Mouse (Mus musculus) MEL (cell line): ENCODE results near the gene Rgma. TPM values are rescaled to one million over a fixed set of nuclear protein-coding genes. Genes with fewer than 3 reads are reported as not detected.

Experiments
- DNase-seq: peaks from one replicate; pipeline ENCODE4 v3.0.0; 2011; ENCODE audit warnings: low read depth, low spot score
- H3K27ac ChIP-seq: 2 replicates; pipeline ENCODE4 v1.5.1; 2012; ENCODE audit warnings: low read depth, mild to moderate bottlenecking, control low read depth, low read length, moderate library complexity; ENCODE audit not compliant: control insufficient read depth
- H3K27me3 ChIP-seq, 2 experiments: fragments of 150-350 bp in 1 of 2; sonication (generic) in 1 of 2; 2 replicates each; pipeline ENCODE4 v1.6.1; 2012; ENCODE audit warnings: low read length in 2 of 2, mild to moderate bottlenecking in 2 of 2, improper control_type of control experiment in 1 of 2, moderate library complexity in 1 of 2; ENCODE audit not compliant: insufficient read depth in 2 of 2, control insufficient read depth in 1 of 2
- H3K36me3 ChIP-seq, 2 experiments: 2 replicates each; pipeline ENCODE4 v1.6.1; 2012 to 2014; ENCODE audit warnings: low read length in 2 of 2, improper control_type of control experiment in 1 of 2, inconsistent platforms in 1 of 2, mild to moderate bottlenecking in 1 of 2; ENCODE audit not compliant: insufficient read depth in 2 of 2, control insufficient read depth in 1 of 2
- H3K4me1 ChIP-seq, 2 experiments: fragments of 150-350 bp in 1 of 2; sonication (generic) in 1 of 2; 2 replicates each; pipeline ENCODE4 v1.6.1; 2012; ENCODE audit warnings: low read length in 2 of 2, improper control_type of control experiment in 1 of 2, mild to moderate bottlenecking in 1 of 2; ENCODE audit not compliant: insufficient read depth in 2 of 2, control insufficient read depth in 1 of 2
- H3K4me3 ChIP-seq, 2 experiments: fragments of 150-350 bp in 1 of 2; sonication (generic) in 1 of 2; 2 replicates each; pipeline ENCODE4 v1.5.1; 2012; ENCODE audit warnings: low read depth in 2 of 2, low read length in 2 of 2, mild to moderate bottlenecking in 2 of 2, moderate library complexity in 2 of 2, control low read depth in 1 of 2, improper control_type of control experiment in 1 of 2; ENCODE audit not compliant: control insufficient read depth in 1 of 2, insufficient read depth in 1 of 2
- H3K79me2 ChIP-seq: 2 replicates; pipeline ENCODE4 v1.6.1; 2012; ENCODE audit warnings: mild to moderate bottlenecking, low read length, moderate library complexity; ENCODE audit not compliant: control insufficient read depth, poor library complexity, insufficient read depth
- H3K9ac ChIP-seq: 2 replicates; pipeline ENCODE4 v1.6.1; 2012; ENCODE audit warnings: low read depth, mild to moderate bottlenecking, control low read depth, low read length, moderate library complexity; ENCODE audit not compliant: control insufficient read depth, poor library complexity, severe bottlenecking
- H3K9me3 ChIP-seq: fragments of 150-350 bp; sonication (generic); replicated peaks from 2 replicates; pipeline ENCODE4 v1.6.1; 2012; ENCODE audit warnings: mild to moderate bottlenecking, low read length, improper control_type of control experiment, moderate library complexity; ENCODE audit not compliant: insufficient read depth
- CHD1 ChIP-seq: IDR thresholded peaks from 2 replicates; pipeline ENCODE4 v1.6.1; 2012; ENCODE audit warnings: low read depth, mild to moderate bottlenecking, inconsistent platforms, low read length, improper control_type of control experiment
- CHD2 ChIP-seq: IDR thresholded peaks from 2 replicates; pipeline ENCODE4 v1.6.1; 2011; ENCODE audit warnings: low read length, improper control_type of control experiment
- CTCF ChIP-seq, 3 experiments: IDR thresholded peaks in 2 of 3; conservative IDR thresholded peaks in 1 of 3; 2 replicates each; pipeline ENCODE4 v1.5.1; 2011 to 2012; ENCODE audit warnings: low read length in 3 of 3, low read depth in 2 of 3, mild to moderate bottlenecking in 2 of 3, improper control_type of control experiment in 1 of 3, inconsistent platforms in 1 of 3, mixed read lengths in 1 of 3, moderate library complexity in 1 of 3; ENCODE audit not compliant: control insufficient read depth in 1 of 3, insufficient read depth in 1 of 3, poor library complexity in 1 of 3, severe bottlenecking in 1 of 3
- GABPA ChIP-seq: IDR thresholded peaks from 2 replicates; pipeline ENCODE4 v1.6.1; 2012; ENCODE audit warnings: low read depth, mild to moderate bottlenecking, inconsistent platforms, low read length, improper control_type of control experiment, moderate library complexity
- HCFC1 ChIP-seq: IDR thresholded peaks from 2 replicates; pipeline ENCODE4 v1.6.1; 2012; ENCODE audit warnings: low read depth, mild to moderate bottlenecking, inconsistent platforms, low read length, improper control_type of control experiment, moderate library complexity
- MAFK ChIP-seq: IDR thresholded peaks from 2 replicates; pipeline ENCODE4 v1.6.1; 2011; ENCODE audit warnings: low read depth, mild to moderate bottlenecking, low read length, improper control_type of control experiment, borderline replicate concordance
- MAZ ChIP-seq: IDR thresholded peaks from 2 replicates; pipeline ENCODE4 v1.6.1; 2012; ENCODE audit warnings: low read depth, mild to moderate bottlenecking, inconsistent platforms, low read length, improper control_type of control experiment
- MXI1 ChIP-seq: IDR thresholded peaks from 2 replicates; pipeline ENCODE4 v1.6.1; 2011; ENCODE audit warnings: mild to moderate bottlenecking, low read depth, low read length, improper control_type of control experiment
- NELFE ChIP-seq: IDR thresholded peaks from 2 replicates; pipeline ENCODE4 v1.6.1; 2011; ENCODE audit warnings: low read depth, low read length, improper control_type of control experiment
- POLR2A ChIP-seq, 2 experiments: IDR thresholded peaks; 2 replicates each; pipeline ENCODE4 v1.6.1; 2011 to 2012; ENCODE audit warnings: low read length in 2 of 2, mild to moderate bottlenecking in 2 of 2, control low read depth in 1 of 2, improper control_type of control experiment in 1 of 2, low read depth in 1 of 2, moderate library complexity in 1 of 2; ENCODE audit not compliant: control insufficient read depth in 1 of 2, insufficient read depth in 1 of 2, poor library complexity in 1 of 2
- POLR2AphosphoS2 ChIP-seq: IDR thresholded peaks from 2 replicates; pipeline ENCODE4 v1.6.1; 2011; ENCODE audit warnings: low read length, improper control_type of control experiment
- POLR2AphosphoS5 ChIP-seq: IDR thresholded peaks from 2 replicates; pipeline ENCODE4 v1.6.1; 2012; ENCODE audit warnings: low read depth, borderline replicate concordance, mild to moderate bottlenecking, inconsistent platforms, low read length, moderate library complexity, mixed read lengths
- SIN3A ChIP-seq: IDR thresholded peaks from 2 replicates; pipeline ENCODE4 v1.6.1; 2012; ENCODE audit warnings: low read length, improper control_type of control experiment, inconsistent platforms
- TBP ChIP-seq: IDR thresholded peaks from 2 replicates; pipeline ENCODE4 v1.8.0; 2011; ENCODE audit warnings: low read depth, low read length, improper control_type of control experiment
- ZMIZ1 ChIP-seq: IDR thresholded peaks from 2 replicates; pipeline ENCODE4 v1.6.1; 2012; ENCODE audit warnings: low read depth, mild to moderate bottlenecking, inconsistent platforms, low read length, improper control_type of control experiment, moderate library complexity
- ZNF384 ChIP-seq: IDR thresholded peaks from 2 replicates; pipeline ENCODE4 v1.6.1; 2012; ENCODE audit warnings: low read depth, mild to moderate bottlenecking, inconsistent platforms, low read length, improper control_type of control experiment
- polyA plus RNA-seq, 2 experiments: library from polyadenylated mRNA; stranded (reverse) in 1 of 2; unstranded in 1 of 2; fragments of >175 nt in 1 of 2; fragments of >200 nt in 1 of 2; gene quantifications; 2 replicates each; pipeline versions ENCODE4 v1.2.1 to v1.2.4; 2012; ENCODE audit warnings: low replicate concordance in 2 of 2, low read depth in 1 of 2; ENCODE audit not compliant: insufficient read length in 2 of 2, insufficient read depth in 1 of 2, missing spikeins in 1 of 2
- total RNA-seq: library from RNA; depleted of rRNA; stranded (reverse); fragments of 300-350 nt; gene quantifications from 2 replicates; pipeline ENCODE4 v1.2.3, GENCODE M21; 2012; rRNA removed

The Rgma gene
- total RNA-seq, result not detected in 2 replicates
- not detected for polyA plus RNA-seq

DNA sequence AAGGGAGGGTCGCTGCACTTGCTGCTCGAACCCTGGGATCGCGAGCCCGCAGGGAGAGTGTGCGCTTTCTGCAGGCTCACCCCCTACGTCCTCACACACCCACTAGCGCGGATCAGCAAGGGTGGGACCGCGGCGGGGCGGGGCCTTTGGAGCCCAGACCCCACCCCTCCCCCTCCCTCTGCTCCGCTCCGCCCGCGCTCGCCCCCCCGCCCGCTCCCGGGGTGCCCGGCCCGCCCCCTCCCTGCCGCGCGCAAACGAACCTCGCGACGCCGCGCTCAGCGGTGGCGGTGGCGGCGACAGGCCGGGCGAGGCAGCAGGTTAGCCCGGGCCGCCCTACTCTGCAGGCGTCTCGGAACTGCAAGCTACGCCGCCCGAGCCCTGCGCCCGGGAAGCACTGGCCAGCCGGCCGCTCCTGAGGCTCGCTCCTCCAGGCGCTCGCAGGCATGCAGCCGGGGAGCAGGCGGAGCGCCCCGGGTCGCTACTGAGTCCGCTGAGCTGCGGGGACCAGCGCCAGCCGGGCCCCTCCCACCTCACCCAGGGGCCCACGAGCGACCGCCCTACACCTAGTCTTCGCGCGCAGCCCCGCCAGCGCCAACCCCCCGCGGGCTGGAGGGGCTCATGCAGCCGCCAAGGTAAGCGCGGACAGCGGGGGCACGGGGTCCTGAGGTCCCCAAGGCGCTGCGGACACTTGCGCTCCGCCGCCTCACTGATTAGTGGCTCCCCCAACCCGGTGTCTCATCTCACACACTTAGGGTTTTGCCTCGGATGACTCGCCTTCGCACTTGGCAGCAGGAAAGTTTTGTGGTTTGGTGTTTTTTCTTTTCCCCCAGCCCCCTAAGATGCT, at the start of gene Rgma:
Rgma (plus strand) TSS at position 253 of the 844 bp plus-strand sequence.
- H3K27me3 ChIP-seq, result no peaks in the 10 kb centered on the region

DNA sequence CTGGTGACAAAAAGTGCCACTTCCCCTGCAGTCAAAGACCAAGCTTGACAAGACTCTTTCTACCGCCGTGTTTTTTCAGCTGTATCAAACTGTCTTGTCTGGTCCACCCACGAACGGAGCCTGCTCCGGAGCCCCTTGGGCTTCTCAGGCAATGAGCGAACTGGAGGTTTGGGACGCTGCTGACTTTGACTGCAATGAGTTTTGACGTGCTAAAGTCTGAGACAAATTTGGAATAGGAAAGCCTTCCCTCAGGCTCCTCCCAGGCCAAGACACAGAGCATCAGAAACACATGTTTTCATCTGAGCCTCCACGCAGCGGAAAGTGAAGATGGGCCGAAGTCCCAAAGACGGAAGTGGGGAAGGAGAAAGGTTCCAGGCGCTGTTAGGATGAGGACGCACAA, 49.1 kb upstream of the Rgma start:
- no peaks in the 10 kb centered on the region for H3K27me3 ChIP-seq
- no peak overlapping the region for H3K4me3 ChIP-seq
- TF ChIP-seq SIN3A (no peak), NELFE (no peak)
- no peaks in the 10 kb centered on the region for H3K36me3 ChIP-seq
- H3K9ac ChIP-seq, result no peak overlapping the region
- no peaks in the 10 kb centered on the region for H3K4me1 ChIP-seq
- H3K27ac ChIP-seq, result no peak overlapping the region
- no peaks in the 10 kb centered on the region for H3K9me3 ChIP-seq
- no peak for DNase-seq
- no peaks in the 10 kb centered on the region for H3K79me2 ChIP-seq

More for the DNA sequence above, at the start of gene Rgma:
- no peak within 1 kb of the TSS for H3K27ac ChIP-seq
- no peak within 1 kb of the TSS for H3K4me3 ChIP-seq
- no peaks in the 10 kb centered on the region for H3K9me3 ChIP-seq
- H3K36me3 ChIP-seq, result no peaks in the 10 kb centered on the region
- no peak within 1 kb of the TSS for H3K9ac ChIP-seq
- no peaks in the 10 kb centered on the region for H3K79me2 ChIP-seq
- no peaks in the 10 kb centered on the region for H3K4me1 ChIP-seq
- no peak for DNase-seq
- no peak for TF ChIP-seq ZNF384
- no peak for TF ChIP-seq TBP
- TF ChIP-seq CHD1, result no peak
- TF ChIP-seq CHD2, result no peak
- TF ChIP-seq MXI1, result no peak
- TF ChIP-seq SIN3A, result no peak
- no peak for TF ChIP-seq POLR2A (IDR thresholded peaks at IDR 0.05; ENCODE audit: control insufficient read depth in 1 of 2, insufficient read depth in 1 of 2, low read depth in 1 of 2, low read length in 2 of 2, poor library complexity in 1 of 2)
- TF ChIP-seq CTCF (IDR thresholded peaks at IDR 0.05 in 2 of 3, conservative IDR thresholded peaks at IDR 0.05 in 1 of 3; ENCODE audit: control insufficient read depth in 1 of 3, insufficient read depth in 1 of 3, low read depth in 2 of 3, low read length in 3 of 3, poor library complexity in 1 of 3, severe bottlenecking in 1 of 3), result no peak
- no peak for TF ChIP-seq ZMIZ1
- TF ChIP-seq POLR2AphosphoS5, result no peak
- TF ChIP-seq MAFK, result no peak

DNA sequence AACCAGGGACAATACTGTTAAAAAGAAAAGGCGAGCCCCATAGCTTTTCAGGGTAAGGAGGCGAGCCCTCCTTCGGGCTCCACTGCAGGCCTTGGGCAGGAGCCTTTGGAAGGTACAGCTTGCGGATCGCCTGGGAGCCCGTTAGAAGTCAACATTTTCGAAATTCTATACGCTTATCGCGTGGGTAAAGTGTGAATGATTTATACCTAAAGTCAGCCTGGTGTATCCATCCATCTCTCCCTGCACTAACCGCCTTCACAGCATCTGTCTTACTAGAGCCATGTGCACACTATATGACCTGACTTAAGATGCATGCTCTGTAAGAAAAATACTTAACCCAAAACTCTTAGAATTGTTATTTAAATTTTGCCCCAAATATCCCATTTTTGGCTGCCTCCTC, 48.6 kb upstream of the Rgma start:
- DNase-seq, result no peak
- no peak for TF ChIP-seq HCFC1
- no peak for TF ChIP-seq MAZ
- TF ChIP-seq GABPA, result no peak
- TF ChIP-seq CHD2, result no peak
- no peak for TF ChIP-seq POLR2AphosphoS2
- no peak for TF ChIP-seq POLR2A (IDR thresholded peaks at IDR 0.05; ENCODE audit: control insufficient read depth in 1 of 2, insufficient read depth in 1 of 2, low read depth in 1 of 2, low read length in 2 of 2, poor library complexity in 1 of 2)
- TF ChIP-seq, all 39 proteins: peak for 0
- Histone ChIP-seq H3K27ac (no peak overlapping the region), H3K9me3 (no peaks in the 10 kb centered on the region), H3K4me3 (no peak overlapping the region), H3K27me3 (no peaks in the 10 kb centered on the region), H3K9ac (no peak overlapping the region), H3K4me1 (no peaks in the 10 kb centered on the region), H3K36me3 (no peaks in the 10 kb centered on the region), H3K79me2 (no peaks in the 10 kb centered on the region)
